Mouse (Mus musculus) midbrain, embryonic 15.5 days (tissue): Measurements from ENCODE around the gene Asprv1. TPM values are rescaled to one million over a fixed set of nuclear protein-coding genes. Genes with fewer than 3 reads are reported as not detected.

Experiments
- polyA plus RNA-seq: library from polyadenylated mRNA; unstranded; fragments of >200 nt; fragmentation: Nextera tagmentation; extraction: Ambion mirVana; gene quantifications from 2 replicates; pipeline ENCODE4 v1.2.1, GENCODE M21; 2015

Asprv1 gene
- polyA plus RNA-seq, 1 experiment from 2014 or later = 1.7 TPM

Other genes starting within 250 kb of the Asprv1 start
- gene Pcyox1, start 231.0 kb upstream of the Asprv1 start, polyA plus RNA-seq = 93.3 and 96.5 TPM in 2 replicates
- gene Tia1, start 223.9 kb upstream of the Asprv1 start, polyA plus RNA-seq = 334 and 360 TPM in 2 replicates
- gene Gm44790, start 201.5 kb upstream of the Asprv1 start, polyA plus RNA-seq = not detected in 2 replicates
- gene C87436, start 189.8 kb upstream of the Asprv1 start, polyA plus RNA-seq = 25.2 and 25.8 TPM in 2 replicates
- gene Pcbp1, start 101.8 kb upstream of the Asprv1 start, polyA plus RNA-seq = 339 and 344 TPM in 2 replicates
- 23.9 and 24.5 TPM in 2 replicates for gene Mxd1, start 41.0 kb downstream of the Asprv1 start, polyA plus RNA-seq
- 91.5 and 92.0 TPM in 2 replicates for gene Snrnp27, start 56.4 kb downstream of the Asprv1 start, polyA plus RNA-seq
- 33.8 and 34.5 TPM in 2 replicates for gene Gmcl1, start 105.2 kb downstream of the Asprv1 start, polyA plus RNA-seq
- gene Anxa4, start 165.4 kb downstream of the Asprv1 start, polyA plus RNA-seq = 5.5 and 5.9 TPM in 2 replicates
- 44.0 and 51.8 TPM in 2 replicates for gene Aak1, start 221.4 kb downstream of the Asprv1 start, polyA plus RNA-seq